Mouse (Mus musculus) kidney, postnatal 25 days (tissue): ENCODE measurements around the gene Sapcd1.

Source experiments
- DNase-seq, 2 experiments: peaks; one replicate each; pipeline ENCODE4 v3.0.0; 2021; ENCODE audit warnings: mixed read lengths in 2 of 2

The Sapcd1 gene

GRCm38 (mm10) chr17:35029691-35030532 is 2.1 kb upstream of the Sapcd1 start:
- peak; percentile 29 to 39 for DNase-seq

- DNase-seq, result peak in 1 of 2 experiments; percentile 23
These were observed 499 bp upstream of the Sapcd1 start for GRCm38 (mm10) chr17:35028315-35028714.

- DNase-seq, result peak in 1 of 2 experiments; percentile 24
These were observed 1.6 kb downstream of the Sapcd1 start for GRCm38 (mm10) chr17:35026206-35026605.

- peak in 1 of 2 experiments; percentile 41 for DNase-seq
These were observed 2.9 kb downstream of the Sapcd1 start for GRCm38 (mm10) chr17:35024691-35025488.

- DNase-seq, result peak in 1 of 2 experiments; percentile 29
These were observed 3.6 kb downstream of the Sapcd1 start for GRCm38 (mm10) chr17:35024261-35024660.

GRCm38 (mm10) chr17:35023756-35024155 is 4.1 kb downstream of the Sapcd1 start:
- DNase-seq, result peak in 1 of 2 experiments; percentile 32

GRCm38 (mm10) chr17:35023221-35023620 is 4.6 kb downstream of the Sapcd1 start:
- no peak for DNase-seq

- peak in 1 of 2 experiments; percentile 13 for DNase-seq
These were observed 5.2 kb downstream of the Sapcd1 start for GRCm38 (mm10) chr17:35022541-35023060.

- peak in 1 of 2 experiments; percentile 38 for DNase-seq
These were observed 5.9 kb downstream of the Sapcd1 start for GRCm38 (mm10) chr17:35021842-35022477.

GRCm38 (mm10) chr17:35021163-35021808 is 6.5 kb downstream of the Sapcd1 start:
- peak; percentile 88 to 95 for DNase-seq

- DNase-seq, result peak in 1 of 2 experiments; percentile 26
These were observed 7.3 kb downstream of the Sapcd1 start for GRCm38 (mm10) chr17:35020551-35020950.

- DNase-seq, result peak in 1 of 2 experiments; percentile 30
These were observed 7.9 kb downstream of the Sapcd1 start for GRCm38 (mm10) chr17:35019894-35020293.

GRCm38 (mm10) chr17:35018171-35018570 is 9.6 kb downstream of the Sapcd1 start:
- DNase-seq, result no peak

GRCm38 (mm10) chr17:35017706-35018030 is 10.1 kb downstream of the Sapcd1 start:
- DNase-seq, result no peak

- peak in 1 of 2 experiments; percentile 31 for DNase-seq
These were observed 10.8 kb downstream of the Sapcd1 start for GRCm38 (mm10) chr17:35016791-35017705.

GRCm38 (mm10) chr17:35016376-35016775 is 11.4 kb downstream of the Sapcd1 start, which contains the start of gene Vwa7:
Gene Vwa7, plus strand, starts transcription at chr17:35016579.
- peak; percentile 27 to 64 for DNase-seq

- DNase-seq, result no peak
These were observed 12.5 kb downstream of the Sapcd1 start for GRCm38 (mm10) chr17:35015296-35015695.

- no peak for DNase-seq
These were observed 14.6 kb downstream of the Sapcd1 start for GRCm38 (mm10) chr17:35013221-35013620.

- peak in 1 of 2 experiments; percentile 30 for DNase-seq
These were observed 15.4 kb downstream of the Sapcd1 start for GRCm38 (mm10) chr17:35012430-35012829.

- DNase-seq, result no peak
These were observed 16.4 kb downstream of the Sapcd1 start for GRCm38 (mm10) chr17:35011440-35011839.

- peak in 1 of 2 experiments; percentile 13 for DNase-seq
These were observed 18.2 kb downstream of the Sapcd1 start for GRCm38 (mm10) chr17:35009586-35009985.
